Mouse (Mus musculus) forebrain, postnatal 0 days (tissue): ENCODE results near the gene Mmab. TPM values are rescaled to one million over a fixed set of nuclear protein-coding genes. Genes with fewer than 3 reads are reported as not detected.

Source experiments
- ATAC-seq: fragments of 200-750 bp; cut with Nextera tagmentation; 2 replicates; pipeline ENCODE4 v1.8.0; 2017; ENCODE audit warnings: mild to moderate bottlenecking, moderate library complexity
- DNase-seq: peaks from one replicate; pipeline ENCODE4 v3.0.0-alpha.2; 2015
- H3K27ac ChIP-seq: fragments of 300-500 bp; sonication (generic); 2 replicates; pipeline ENCODE4 v1.5.1; 2014; ENCODE audit warnings: low read depth, mild to moderate bottlenecking, antibody characterized with exemption, low read length, moderate library complexity, mixed read lengths
- H3K27me3 ChIP-seq: fragments of 300-500 bp; sonication (generic); 2 replicates; pipeline ENCODE4 v1.6.1; 2014; ENCODE audit warnings: mild to moderate bottlenecking, low read length, mixed read lengths; ENCODE audit not compliant: insufficient read depth
- H3K36me3 ChIP-seq: fragments of 300-500 bp; sonication (generic); 2 replicates; pipeline ENCODE4 v1.6.1; 2014; ENCODE audit warnings: mild to moderate bottlenecking, moderate library complexity; ENCODE audit not compliant: insufficient read depth
- H3K4me1 ChIP-seq: fragments of 300-500 bp; sonication (generic); 2 replicates; pipeline ENCODE4 v1.6.1; 2014; ENCODE audit warnings: antibody characterized with exemption; ENCODE audit not compliant: insufficient read depth
- H3K4me2 ChIP-seq: fragments of 300-500 bp; sonication (generic); 2 replicates; pipeline ENCODE4 v1.6.1; 2014; ENCODE audit warnings: low read depth, mild to moderate bottlenecking, moderate library complexity
- H3K4me3 ChIP-seq: fragments of 300-500 bp; sonication (generic); 2 replicates; pipeline ENCODE4 v1.5.1; 2014; ENCODE audit warnings: low read depth, low read length, mixed read lengths
- H3K9ac ChIP-seq: fragments of 300-500 bp; sonication (generic); 2 replicates; pipeline ENCODE4 v1.6.1; 2014; ENCODE audit warnings: mild to moderate bottlenecking
- H3K9me3 ChIP-seq: fragments of 300-500 bp; sonication (generic); 2 replicates; pipeline ENCODE4 v1.6.1; 2016; ENCODE audit warnings: low read length
- CTCF ChIP-seq: sonication (generic); IDR thresholded peaks from 2 replicates; pipeline ENCODE4 v1.5.1; 2016; ENCODE audit warnings: antibody characterized with exemption, control low read depth, low read depth
- WGBS: fragments of 180-500 bp; shearing (Covaris S2); extraction: QIAGEN DNeasy Blood & Tissue Kit; methylation state at CpG from one replicate; pipeline ENCODE4 v1.1.7; 2014; 5-methylcytosine and 5-hydroxymethylcytosine counted together
- polyA plus RNA-seq: library from polyadenylated mRNA; unstranded; fragments of >200 nt; fragmentation: Nextera tagmentation; extraction: Ambion mirVana; gene quantifications from 2 replicates; pipeline ENCODE4 v1.2.1, GENCODE M21; 2015
- total RNA-seq: library from RNA; depleted of rRNA; stranded (reverse); fragments of >200 nt; gene quantifications from 2 replicates; pipeline ENCODE4 v1.2.3, GENCODE M21; 2014

Mmab gene
- total and polyA plus RNA-seq, 2 experiments from 2014 or later, result 26.8 to 28.6 TPM

- 71% methylated on average over 24 of the region's 24 CpGs for WGBS
- H3K9me3 ChIP-seq, result no peaks in the 10 kb centered on the region
- peaks cover 6% of the 10 kb centered on the region; the same call in 1 of the 2 replicates for H3K27me3 ChIP-seq
- no peak for TF ChIP-seq CTCF
- no peak overlapping the region for H3K4me3 ChIP-seq
- no peak overlapping the region for H3K4me2 ChIP-seq
- H3K36me3 ChIP-seq, result no peaks in the 10 kb centered on the region
- H3K4me1 ChIP-seq, result no peaks in the 10 kb centered on the region
- ATAC-seq (no peak), DNase-seq (no peak)
- H3K9ac ChIP-seq, result no peak overlapping the region
- H3K27ac ChIP-seq, result no peak overlapping the region
Measured at GRCm38 (mm10) chr5:114462067-114463040, 18.5 kb upstream of the Mmab start.

GRCm38 (mm10) chr5:114461238-114461637 lies 17.4 kb upstream of the Mmab start:
- no peaks in the 10 kb centered on the region for H3K9me3 ChIP-seq
- peaks cover 6% of the 10 kb centered on the region; the same call in 1 of the 2 replicates for H3K27me3 ChIP-seq
- WGBS, result 2% methylated on average over 7 of the region's 7 CpGs
- DNase-seq, result peak; percentile 76
- peak; percentile 91 for TF ChIP-seq CTCF
- no peaks in the 10 kb centered on the region for H3K36me3 ChIP-seq
- H3K4me3 ChIP-seq, result no peak overlapping the region
- peak; percentile 50 for ATAC-seq
- H3K27ac ChIP-seq, result no peak overlapping the region
- no peak overlapping the region for H3K4me2 ChIP-seq
- no peaks in the 10 kb centered on the region for H3K4me1 ChIP-seq
- H3K9ac ChIP-seq, result no peak overlapping the region

- Histone ChIP-seq H3K9ac (no peak overlapping the region), H3K27ac (no peak overlapping the region), H3K4me2 (no peak overlapping the region), H3K4me1 (no peaks in the 10 kb centered on the region), H3K27me3 (0 out of 2 replicates have a peak, but pooled peaks cover 6% of the 10 kb centered on the region), H3K9me3 (no peaks in the 10 kb centered on the region), H3K4me3 (no peak overlapping the region), H3K36me3 (peaks cover 6% of the 10 kb centered on the region)
- peak; percentile 34 for DNase-seq
- TF ChIP-seq CTCF, result no peak
- 0 out of 2 replicates have a peak, but pooled peaks have one; percentile 16 for ATAC-seq
- 75% methylated on average over 16 of the region's 16 CpGs for WGBS
Measured at GRCm38 (mm10) chr5:114456995-114457605, 13.2 kb upstream of the Mmab start.

DNA sequence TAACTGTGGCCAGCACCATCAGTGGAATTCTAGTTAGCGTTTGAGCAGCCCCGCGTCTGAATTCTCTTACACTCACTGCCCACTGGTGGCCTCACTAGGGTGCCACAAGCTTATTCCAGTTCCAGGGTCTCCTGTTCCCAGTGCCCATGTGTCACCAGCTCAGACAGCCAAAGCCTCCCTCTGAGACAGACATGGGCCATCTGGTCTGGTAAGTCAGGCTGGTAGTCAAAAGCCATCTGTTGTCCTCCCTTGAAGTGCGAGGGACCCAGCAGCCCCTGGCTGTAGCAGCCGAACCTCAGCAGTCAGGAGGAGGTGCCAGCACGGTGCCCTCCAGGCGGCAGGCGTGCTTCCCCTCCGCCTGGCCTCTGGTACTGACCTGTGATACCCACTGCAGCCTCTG lies 12.4 kb upstream of the Mmab start:
- no peak overlapping the region for H3K9ac ChIP-seq
- no peaks in the 10 kb centered on the region for H3K9me3 ChIP-seq
- H3K4me2 ChIP-seq, result no peak overlapping the region
- DNase-seq, result no peak
- H3K36me3 ChIP-seq, result peaks cover 12% of the 10 kb centered on the region
- peak; percentile 66 for ATAC-seq
- 76% methylated on average over 9 of the region's 9 CpGs for WGBS
- no peak overlapping the region for H3K4me3 ChIP-seq
- no peak overlapping the region for H3K27ac ChIP-seq
- H3K27me3 ChIP-seq, result no peaks in the 10 kb centered on the region
- H3K4me1 ChIP-seq, result no peaks in the 10 kb centered on the region
- no peak for TF ChIP-seq CTCF

- TF ChIP-seq CTCF, result no peak
- Histone ChIP-seq H3K4me1 (no peaks in the 10 kb centered on the region), H3K27me3 (no peaks in the 10 kb centered on the region), H3K9me3 (no peaks in the 10 kb centered on the region), H3K4me3 (no peak overlapping the region), H3K36me3 (peaks cover 21% of the 10 kb centered on the region), H3K27ac (no peak overlapping the region), H3K9ac (no peak overlapping the region), H3K4me2 (no peak overlapping the region)
- WGBS, result 93% methylated on average over 4 of the region's 4 CpGs
- DNase-seq (no peak), ATAC-seq (no peak)
Measured at GRCm38 (mm10) chr5:114449011-114449410, 5.2 kb upstream of the Mmab start.

DNA sequence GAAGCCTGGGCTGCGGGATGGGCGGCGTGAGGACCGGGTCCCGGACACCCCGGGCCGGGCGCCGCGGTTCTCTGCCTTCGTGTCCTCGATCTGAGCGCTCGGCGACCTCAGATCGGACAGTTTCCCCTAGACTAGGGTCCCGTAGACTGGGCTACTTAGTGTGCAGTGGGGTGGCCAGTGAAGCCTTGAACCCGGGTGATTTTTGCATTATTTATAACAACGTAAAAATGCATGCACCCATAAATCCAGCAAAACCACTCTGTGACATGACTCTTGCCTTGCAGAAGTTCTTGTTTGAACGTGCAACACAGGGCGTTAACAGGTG lies 470 bp upstream of the Mmab start:
- Histone ChIP-seq H3K4me1 (no peaks in the 10 kb centered on the region), H3K36me3 (no peaks in the 10 kb centered on the region; the same call in none of the 2 replicates), H3K27me3 (no peaks in the 10 kb centered on the region), H3K9ac (peak overlapping the region; percentile 67), H3K4me3 (peak overlapping the region; percentile 83), H3K9me3 (no peaks in the 10 kb centered on the region), H3K27ac (no peak overlapping the region), H3K4me2 (peak overlapping the region; percentile 75)
- TF ChIP-seq CTCF, result no peak
- peak; percentile 13 for ATAC-seq
- no peak for DNase-seq
- 2% methylated on average over 21 of the region's 21 CpGs for WGBS

DNA sequence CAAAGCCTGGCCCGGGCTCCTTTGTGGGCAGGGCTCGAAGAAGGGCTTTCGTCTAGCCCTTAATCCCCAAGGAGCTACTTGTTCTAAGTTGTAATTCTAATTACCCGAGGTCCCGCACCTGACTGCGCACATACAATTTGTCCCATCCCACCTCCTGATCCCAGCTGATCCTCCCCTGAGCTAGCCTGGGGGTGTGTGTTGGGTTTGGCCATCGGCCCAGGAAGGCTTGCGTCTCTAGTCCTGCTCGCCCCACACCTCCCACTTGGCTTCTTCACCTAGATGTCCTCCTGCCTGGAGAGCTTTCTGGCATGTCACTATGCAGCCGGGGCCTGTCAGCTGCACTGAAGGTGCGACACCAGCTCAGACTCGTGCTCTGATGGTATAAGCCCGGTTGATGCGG lies 8.3 kb downstream of the Mmab start:
- Histone ChIP-seq H3K27ac (no peak overlapping the region), H3K9ac (no peak overlapping the region), H3K36me3 (peaks cover 16% of the 10 kb centered on the region), H3K27me3 (no peaks in the 10 kb centered on the region), H3K4me2 (no peak overlapping the region), H3K4me3 (no peak overlapping the region), H3K9me3 (no peaks in the 10 kb centered on the region), H3K4me1 (no peaks in the 10 kb centered on the region)
- ATAC-seq (no peak), DNase-seq (no peak)
- WGBS, result 88% methylated on average over 14 of the region's 14 CpGs
- no peak for TF ChIP-seq CTCF
